Mouse (Mus musculus): ENCODE measurements around the gene Gm11569. TPM values are rescaled to one million over a fixed set of nuclear protein-coding genes. Genes with fewer than 3 reads are reported as not detected.
"Not testable (repeated sequence)": the region's sequence is repeated elsewhere in the genome, so short reads cannot be mapped to it uniquely, and the experiment has no call there.

Gm11569 gene
- polyA plus RNA-seq (2016; fragmentation: Nextera tagmentation; extraction: Ambion mirVana) = not detected in 2 replicates

DNA sequence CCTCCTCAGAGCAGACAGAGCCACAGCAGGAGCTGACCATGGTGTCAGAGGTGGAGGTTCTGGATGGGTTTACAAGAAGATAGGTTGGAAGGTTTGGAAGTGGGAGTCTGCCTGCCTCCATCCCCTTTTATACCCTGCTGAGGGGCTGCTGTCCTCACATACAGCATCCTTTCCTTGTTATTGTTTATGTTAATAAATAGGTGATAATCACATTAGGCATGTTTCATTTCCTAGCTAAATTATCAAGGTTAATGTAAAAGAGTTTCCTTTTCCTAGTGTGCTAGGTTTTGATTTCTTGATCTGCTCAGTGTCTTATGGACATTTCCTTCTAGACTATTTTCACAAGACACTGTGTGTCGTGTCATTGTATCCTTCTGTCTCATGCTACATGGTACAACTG lies at the start of gene Gm11569:
Gene Gm11569, minus strand, starts transcription at position 101 of the 400 bp plus-strand sequence.
- H3K4me2 ChIP-seq (replicated peaks); H3K9me3 ChIP-seq; H3K4me1 ChIP-seq; H3K4me3 ChIP-seq; H3K36me3 ChIP-seq; H3K27ac ChIP-seq (replicated peaks); H3K27me3 ChIP-seq; H3K9ac ChIP-seq (replicated peaks); ATAC-seq (ENCODE audit: low FRiP score, low read depth): not testable (repeated sequence)
- no CpG with 5 or more reads among the region's 1 CpGs for WGBS

GRCm38 (mm10) chr11:99846746-99847145 lies 48.0 kb upstream of the Gm11569 start:
- H3K9me3 ChIP-seq = no peaks in the 10 kb centered on the region
- WGBS = 88% methylated on average over 2 of the region's 2 CpGs
- H3K4me1 ChIP-seq = peaks cover 8% of the 10 kb centered on the region; the same call in 1 of the 2 replicates
- ATAC-seq (ENCODE audit: low FRiP score, low read depth) = no peak
- H3K4me3 ChIP-seq = no peak overlapping the region
- H3K9ac ChIP-seq (replicated peaks) = no peak overlapping the region
- no peaks in the 10 kb centered on the region for H3K27me3 ChIP-seq
- no peaks in the 10 kb centered on the region for H3K36me3 ChIP-seq
- no peak overlapping the region for H3K27ac ChIP-seq (replicated peaks)
- H3K4me2 ChIP-seq (replicated peaks) = no peak overlapping the region

DNA sequence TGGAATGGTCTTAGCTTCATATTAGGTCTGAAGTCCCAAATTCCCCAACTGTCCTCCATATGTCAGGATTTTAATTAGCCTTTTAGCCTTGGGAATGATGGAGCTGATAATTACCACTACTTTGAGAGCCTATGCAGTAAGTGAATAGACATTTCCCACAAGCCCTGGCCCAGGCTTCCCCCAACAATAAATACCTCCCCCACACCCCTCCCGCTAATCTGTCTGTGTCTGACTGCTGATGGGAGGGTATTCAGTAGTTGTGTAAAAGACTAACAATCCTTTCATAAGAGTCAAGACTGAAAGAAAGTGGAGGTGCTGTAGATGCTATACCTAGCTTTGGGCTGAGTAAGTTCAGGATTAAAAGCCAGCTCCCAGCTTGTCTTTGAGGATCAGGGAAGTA lies 43.5 kb upstream of the Gm11569 start:
- H3K27me3 ChIP-seq = no peaks in the 10 kb centered on the region
- H3K27ac ChIP-seq (replicated peaks) = no peak overlapping the region
- H3K4me2 ChIP-seq (replicated peaks) = no peak overlapping the region
- H3K9ac ChIP-seq (replicated peaks) = no peak overlapping the region
- no peak for ATAC-seq (ENCODE audit: low FRiP score, low read depth)
- no peaks in the 10 kb centered on the region for H3K36me3 ChIP-seq
- peaks cover 8% of the 10 kb centered on the region; the same call in 1 of the 2 replicates for H3K4me1 ChIP-seq
- WGBS = 62% methylated on average over 1 of the region's 1 CpGs
- H3K4me3 ChIP-seq = no peak overlapping the region
- H3K9me3 ChIP-seq = no peaks in the 10 kb centered on the region

DNA sequence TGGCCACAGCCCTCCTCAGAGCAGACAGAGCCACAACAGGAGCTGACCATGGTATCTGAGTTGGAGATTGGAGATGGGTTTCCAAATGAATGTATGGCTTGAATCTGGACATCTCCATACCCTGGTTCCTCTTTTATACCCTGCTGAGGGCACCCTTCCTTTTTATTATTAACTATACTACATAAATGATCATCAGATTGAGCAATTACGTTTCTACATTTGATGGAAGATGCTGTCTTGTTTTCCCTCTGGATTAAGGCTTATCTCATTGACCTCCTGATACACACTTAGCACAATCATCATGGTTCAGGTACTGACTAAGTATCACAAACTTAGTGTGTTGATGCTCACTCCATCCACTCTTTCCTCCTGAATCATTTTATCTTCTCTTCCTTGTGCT lies 39.2 kb upstream of the Gm11569 start, which contains the start of gene 2300003K06Rik:
Gene 2300003K06Rik, minus strand, starts transcription at position 101 of the 400 bp plus-strand sequence.
- ATAC-seq (ENCODE audit: low FRiP score, low read depth) = no peak
- Histone ChIP-seq H3K27me3 (no peaks in the 10 kb centered on the region), H3K9ac (replicated peaks) (no peak within 1 kb of the TSS), H3K9me3 (no peaks in the 10 kb centered on the region), H3K4me1 (peaks cover 8% of the 10 kb centered on the region; the same call in 1 of the 2 replicates), H3K4me3 (no peak within 1 kb of the TSS), H3K27ac (replicated peaks) (no peak within 1 kb of the TSS), H3K4me2 (replicated peaks) (no peak within 1 kb of the TSS), H3K36me3 (no peaks in the 10 kb centered on the region)
- WGBS = 92% methylated on average over 1 of the region's 1 CpGs

- not testable (repeated sequence) for H3K9me3 ChIP-seq; H3K27me3 ChIP-seq; H3K36me3 ChIP-seq; H3K4me1 ChIP-seq; H3K9ac ChIP-seq (replicated peaks); H3K4me3 ChIP-seq; H3K4me2 ChIP-seq (replicated peaks); ATAC-seq (ENCODE audit: low FRiP score, low read depth)
- 90% methylated on average over 2 of the region's 2 CpGs for WGBS
- H3K27ac ChIP-seq (replicated peaks) = 0 out of 2 replicates have a peak within 1 kb of the TSS, but pooled peaks have one; percentile 1
Observed at GRCm38 (mm10) chr11:99815566-99815965, 16.8 kb upstream of the Gm11569 start, which contains the start of gene Gm11564. TSS of gene Gm11564 (minus strand) at chr11:99815666.

- not testable (repeated sequence) for H3K4me1 ChIP-seq; H3K27ac ChIP-seq (replicated peaks); ATAC-seq (ENCODE audit: low FRiP score, low read depth); H3K4me3 ChIP-seq; H3K36me3 ChIP-seq; H3K27me3 ChIP-seq; H3K9ac ChIP-seq (replicated peaks); H3K4me2 ChIP-seq (replicated peaks); H3K9me3 ChIP-seq
Observed at GRCm38 (mm10) chr11:99809792-99810191, 11.1 kb upstream of the Gm11569 start, which contains the start of gene Krtap4-13. TSS of gene Krtap4-13 (minus strand) at chr11:99809892.

DNA sequence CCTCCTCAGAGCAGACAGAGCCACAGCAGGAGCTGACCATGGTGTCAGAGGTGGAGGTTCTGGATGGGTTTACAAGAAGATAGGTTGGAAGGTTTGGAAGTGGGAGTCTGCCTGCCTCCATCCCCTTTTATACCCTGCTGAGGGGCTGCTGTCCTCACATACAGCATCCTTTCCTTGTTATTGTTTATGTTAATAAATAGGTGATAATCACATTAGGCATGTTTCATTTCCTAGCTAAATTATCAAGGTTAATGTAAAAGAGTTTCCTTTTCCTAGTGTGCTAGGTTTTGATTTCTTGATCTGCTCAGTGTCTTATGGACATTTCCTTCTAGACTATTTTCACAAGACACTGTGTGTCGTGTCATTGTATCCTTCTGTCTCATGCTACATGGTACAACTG lies 5.6 kb upstream of the Gm11569 start, which contains the start of gene Gm11554:
Gene Gm11554, minus strand, starts transcription at position 101 of the 400 bp plus-strand sequence.
- H3K4me1 ChIP-seq; H3K9me3 ChIP-seq; H3K27me3 ChIP-seq; ATAC-seq (ENCODE audit: low FRiP score, low read depth); H3K4me3 ChIP-seq; H3K9ac ChIP-seq (replicated peaks); H3K27ac ChIP-seq (replicated peaks); H3K36me3 ChIP-seq; H3K4me2 ChIP-seq (replicated peaks): not testable (repeated sequence)
- WGBS = no CpG with 5 or more reads among the region's 1 CpGs

DNA sequence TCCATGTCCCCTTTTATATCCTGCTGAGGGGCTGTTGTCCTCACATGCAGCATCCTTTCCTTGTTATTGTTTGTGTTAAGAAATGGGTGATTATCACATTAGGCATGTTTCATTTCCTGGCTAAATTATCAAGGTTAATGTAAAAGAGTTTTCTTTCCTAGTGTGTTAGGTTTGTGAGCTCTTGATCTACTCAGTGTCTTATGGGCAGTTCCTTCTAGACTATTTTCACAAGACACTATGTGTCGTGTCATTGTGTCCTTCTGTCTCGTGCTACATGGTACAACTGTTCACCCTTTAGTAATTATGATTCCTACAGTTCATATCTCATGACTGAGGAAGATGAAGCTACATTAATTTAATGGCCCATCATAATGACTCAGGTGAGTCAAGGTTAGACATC lies 5.4 kb downstream of the Gm11569 start, which contains the start of gene Gm11596:
Gene Gm11596, minus strand, starts transcription at position 101 of the 400 bp plus-strand sequence.
- H3K27ac ChIP-seq (replicated peaks) = no peak within 1 kb of the TSS
- ATAC-seq (ENCODE audit: low FRiP score, low read depth) = no peak

DNA sequence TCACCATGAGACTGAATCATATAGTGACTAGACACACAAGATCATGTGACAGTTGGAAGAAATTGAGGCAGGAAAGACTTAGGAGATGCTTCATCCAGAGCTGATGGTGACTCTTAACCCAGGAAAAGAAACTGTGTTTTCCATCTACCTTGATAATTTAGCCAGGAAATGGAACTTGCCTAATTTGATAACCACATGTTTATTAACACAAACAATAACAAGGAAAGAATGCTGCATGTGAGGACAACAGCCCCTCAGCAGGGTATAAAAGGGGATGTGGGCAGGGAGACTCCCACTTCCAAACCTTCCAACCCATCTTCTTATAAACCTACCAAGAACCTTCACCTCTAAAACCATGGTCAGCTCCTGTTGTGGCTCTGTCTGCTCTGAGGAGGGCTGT lies 13.8 kb downstream of the Gm11569 start, which contains the start of gene Krtap4-9:
Gene Krtap4-9, plus strand, starts transcription at position 301 of the 400 bp plus-strand sequence.
- ATAC-seq (ENCODE audit: low FRiP score, low read depth) = not testable (repeated sequence)

More for the DNA sequence above, 5.4 kb downstream of the Gm11569 start, which contains the start of gene Gm11596:
- H3K9me3 ChIP-seq = no peaks in the 10 kb centered on the region
- H3K4me2 ChIP-seq (replicated peaks) = no peak within 1 kb of the TSS
- no peaks in the 10 kb centered on the region for H3K36me3 ChIP-seq
- no peak within 1 kb of the TSS for H3K9ac ChIP-seq (replicated peaks)
- no peaks in the 10 kb centered on the region for H3K27me3 ChIP-seq
- H3K4me3 ChIP-seq = no peak within 1 kb of the TSS
- 78% methylated on average over 2 of the region's 2 CpGs for WGBS
- H3K4me1 ChIP-seq = no peaks in the 10 kb centered on the region

DNA sequence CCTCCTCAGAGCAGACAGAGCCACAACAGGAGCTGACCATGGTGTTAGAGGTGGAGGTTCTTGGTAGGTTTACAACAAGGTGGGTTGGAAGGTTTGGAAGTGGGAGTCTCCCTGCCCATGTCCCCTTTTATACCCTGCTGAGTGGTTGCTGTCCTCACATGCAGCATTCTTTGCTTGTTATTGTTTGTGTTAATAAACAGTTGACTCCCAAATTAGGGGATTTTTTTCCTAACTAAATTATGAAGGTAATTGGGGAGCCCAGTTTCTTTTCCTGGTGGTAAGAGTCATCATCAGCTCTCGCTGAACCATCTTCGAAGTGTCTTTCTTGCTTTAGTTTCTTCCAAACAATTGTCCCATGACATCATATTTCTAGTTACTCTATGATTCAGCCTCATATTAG lies 18.1 kb downstream of the Gm11569 start, which contains the start of gene Krtap4-8:
Gene Krtap4-8, minus strand, starts transcription at position 101 of the 400 bp plus-strand sequence.
- H3K4me2 ChIP-seq (replicated peaks) = no peak within 1 kb of the TSS
- ATAC-seq (ENCODE audit: low FRiP score, low read depth) = no peak
- WGBS = 91% methylated on average over 2 of the region's 2 CpGs

More for the DNA sequence above, 13.8 kb downstream of the Gm11569 start, which contains the start of gene Krtap4-9:
- not testable (repeated sequence) for H3K9ac ChIP-seq (replicated peaks); H3K4me1 ChIP-seq; H3K4me3 ChIP-seq; H3K9me3 ChIP-seq; H3K27ac ChIP-seq (replicated peaks); H3K36me3 ChIP-seq; H3K27me3 ChIP-seq; H3K4me2 ChIP-seq (replicated peaks)

DNA sequence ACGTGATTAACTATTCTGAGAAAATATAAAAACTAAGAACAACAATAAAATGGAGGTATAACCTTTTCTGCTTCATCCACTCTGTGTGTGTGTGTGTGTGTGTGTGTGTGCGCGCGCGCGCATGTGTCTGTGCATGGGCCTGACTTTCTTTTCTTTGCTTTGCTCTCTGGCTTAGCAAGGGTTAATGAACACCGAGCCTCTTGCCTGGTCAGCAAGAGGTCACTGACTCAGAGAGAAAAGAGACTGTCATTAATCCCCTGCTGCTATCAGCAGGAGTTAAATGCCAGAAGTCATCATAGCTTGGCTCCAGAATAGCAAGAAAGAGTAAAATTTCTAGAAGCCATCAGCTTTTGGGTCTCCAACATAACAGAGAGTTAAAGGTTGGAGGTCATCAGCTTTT lies 20.3 kb downstream of the Gm11569 start:
- Histone ChIP-seq H3K36me3 (no peaks in the 10 kb centered on the region), H3K27ac (replicated peaks) (no peak overlapping the region), H3K9me3 (no peaks in the 10 kb centered on the region), H3K4me1 (peaks cover 4% of the 10 kb centered on the region; the same call in 1 of the 2 replicates), H3K27me3 (no peaks in the 10 kb centered on the region), H3K9ac (replicated peaks) (no peak overlapping the region), H3K4me3 (no peak overlapping the region), H3K4me2 (replicated peaks) (no peak overlapping the region)
- ATAC-seq (ENCODE audit: low FRiP score, low read depth) = no peak
- WGBS = 55% methylated on average over 7 of the region's 7 CpGs

More for the DNA sequence above, 18.1 kb downstream of the Gm11569 start, which contains the start of gene Krtap4-8:
- H3K27me3 ChIP-seq = no peaks in the 10 kb centered on the region
- H3K9me3 ChIP-seq = no peaks in the 10 kb centered on the region
- H3K9ac ChIP-seq (replicated peaks) = no peak within 1 kb of the TSS
- H3K4me3 ChIP-seq = no peak within 1 kb of the TSS
- H3K36me3 ChIP-seq = no peaks in the 10 kb centered on the region
- H3K4me1 ChIP-seq = peaks cover 4% of the 10 kb centered on the region; the same call in 1 of the 2 replicates
- H3K27ac ChIP-seq (replicated peaks) = no peak within 1 kb of the TSS; the same call in 1 of the 2 replicates

DNA sequence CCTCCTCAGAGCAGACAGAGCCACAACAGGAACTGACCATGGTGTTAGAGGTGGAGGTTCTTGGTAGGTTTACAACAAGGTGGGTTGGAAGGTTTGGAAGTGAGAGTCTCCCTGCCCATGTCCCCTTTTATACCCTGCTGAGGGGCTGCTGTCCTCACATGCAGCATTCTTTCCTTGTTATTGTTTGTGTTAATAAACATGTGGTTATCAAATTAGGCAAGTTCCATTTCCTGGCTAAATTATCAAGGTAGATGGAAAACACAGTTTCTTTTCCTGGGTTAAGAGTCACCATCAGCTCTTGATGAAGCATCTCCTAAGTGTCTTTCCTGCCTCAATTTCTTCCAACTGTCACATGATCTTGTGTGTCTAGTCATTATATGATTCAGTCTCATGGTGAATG lies 25.9 kb downstream of the Gm11569 start, which contains the start of gene Gm11595:
Gene Gm11595, minus strand, starts transcription at position 101 of the 400 bp plus-strand sequence.
- H3K4me1 ChIP-seq; H3K36me3 ChIP-seq; H3K9me3 ChIP-seq; H3K4me3 ChIP-seq; ATAC-seq (ENCODE audit: low FRiP score, low read depth); H3K9ac ChIP-seq (replicated peaks); H3K27me3 ChIP-seq; H3K4me2 ChIP-seq (replicated peaks): not testable (repeated sequence)
- H3K27ac ChIP-seq (replicated peaks) = peak within 1 kb of the TSS; percentile 49; the same call in 1 of the 2 replicates

Measured in midbrain, embryonic 12.5 days (tissue).